Mouse (Mus musculus) ES-Bruce4 (cell line): ENCODE data around the gene Sec14l3.

Source experiments
- CTCF ChIP-seq: IDR thresholded peaks from one replicate; pipeline ENCODE4 v1.8.1; 2011; ENCODE audit warnings: low read depth, low read length
- EP300 ChIP-seq: IDR thresholded peaks from 2 replicates; pipeline ENCODE4 v1.6.1; 2011; ENCODE audit warnings: low read depth, low read length; ENCODE audit not compliant: insufficient read depth
- POLR2A ChIP-seq: IDR thresholded peaks from one replicate; pipeline ENCODE4 v1.8.1; 2011; ENCODE audit warnings: low read length; ENCODE audit not compliant: insufficient read depth

DNA sequence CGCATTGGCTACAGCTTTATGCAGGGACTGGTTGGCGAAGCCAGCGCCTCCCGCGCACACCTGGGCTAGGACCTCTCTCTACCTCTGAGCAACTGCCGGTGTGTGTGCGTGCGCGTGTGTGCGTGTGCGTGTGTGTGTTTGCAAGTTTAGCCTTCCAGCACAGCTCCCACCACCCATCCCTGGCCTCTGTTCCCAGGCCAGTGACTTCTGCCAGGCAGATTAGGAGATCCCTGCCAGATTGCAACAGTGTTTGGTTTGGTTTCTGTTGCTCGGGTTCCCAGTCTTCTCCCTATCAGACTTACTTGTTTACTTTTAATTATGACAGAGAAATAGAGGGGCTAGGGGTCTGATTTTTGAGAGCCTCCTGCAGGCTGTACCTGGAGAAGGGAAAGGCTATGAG is 32.7 kb upstream of the Sec14l3 start:
- TF ChIP-seq EP300 (no peak), POLR2A (no peak), CTCF (no peak)
